Mouse (Mus musculus): ENCODE results near the gene Slc7a6os.

The Slc7a6os gene

DNA sequence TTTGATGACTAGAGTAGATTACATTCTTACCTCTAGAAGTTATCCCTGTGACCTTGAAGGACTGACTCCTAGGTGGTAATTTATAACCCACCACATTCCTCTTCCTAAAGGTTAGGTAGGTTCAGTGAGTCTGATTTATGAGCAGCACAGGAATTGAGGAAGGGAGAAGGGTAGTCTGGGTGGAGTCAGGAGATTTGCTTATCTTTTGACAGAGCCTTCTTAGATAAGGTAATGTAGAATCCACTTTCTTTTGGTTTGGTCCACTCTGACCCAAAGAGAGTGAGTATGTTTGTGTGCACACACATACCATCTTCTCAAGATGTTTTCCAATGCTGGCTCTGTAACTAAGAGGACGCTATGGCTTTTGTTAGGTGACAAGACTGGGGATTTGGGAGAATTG lies 33.1 kb downstream of the Slc7a6os start:
- no peak for DNase-seq (ENCODE audit: low spot score in 2 of 2)

DNA sequence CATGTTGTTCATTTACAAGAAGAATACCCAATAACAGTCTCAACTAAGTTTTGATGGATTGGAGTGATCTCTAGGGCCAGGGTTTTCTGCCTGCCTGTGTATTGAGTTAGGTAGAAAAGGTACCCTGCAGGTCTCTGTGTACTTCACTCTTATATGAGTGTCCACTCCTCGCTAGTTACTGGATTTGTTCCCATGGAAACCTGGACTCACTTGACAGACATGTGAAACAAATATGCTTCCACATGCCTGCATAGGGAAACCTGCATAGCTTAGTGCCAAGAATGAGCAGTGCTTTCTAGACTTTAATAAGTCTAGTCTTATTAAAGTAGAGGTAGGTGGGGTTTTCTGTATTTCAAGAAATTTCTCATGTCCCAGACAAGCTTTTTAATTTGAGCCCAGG lies 33.8 kb downstream of the Slc7a6os start:
- no peak for DNase-seq (ENCODE audit: low spot score in 2 of 2)

DNA sequence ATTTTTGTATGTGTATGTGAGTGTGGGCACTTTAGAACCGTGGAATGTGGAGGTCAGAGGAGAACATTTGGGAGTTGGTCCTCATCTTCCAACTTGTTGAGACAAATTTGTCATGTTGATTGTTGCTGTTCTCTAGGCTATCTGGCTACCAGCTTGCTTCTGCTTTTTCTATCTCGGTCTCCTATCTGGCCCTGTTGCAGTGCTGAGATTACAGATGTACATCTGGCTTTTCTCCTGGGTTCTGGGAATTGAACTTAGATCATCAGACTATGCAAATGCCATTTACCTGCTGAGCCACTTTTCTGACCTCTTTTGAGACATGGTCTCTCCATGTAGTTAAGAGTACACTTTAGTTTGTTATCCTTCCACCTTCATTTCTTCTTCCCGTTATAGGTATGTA lies 37.2 kb downstream of the Slc7a6os start:
- DNase-seq (ENCODE audit: low spot score in 2 of 2) = no peak

DNA sequence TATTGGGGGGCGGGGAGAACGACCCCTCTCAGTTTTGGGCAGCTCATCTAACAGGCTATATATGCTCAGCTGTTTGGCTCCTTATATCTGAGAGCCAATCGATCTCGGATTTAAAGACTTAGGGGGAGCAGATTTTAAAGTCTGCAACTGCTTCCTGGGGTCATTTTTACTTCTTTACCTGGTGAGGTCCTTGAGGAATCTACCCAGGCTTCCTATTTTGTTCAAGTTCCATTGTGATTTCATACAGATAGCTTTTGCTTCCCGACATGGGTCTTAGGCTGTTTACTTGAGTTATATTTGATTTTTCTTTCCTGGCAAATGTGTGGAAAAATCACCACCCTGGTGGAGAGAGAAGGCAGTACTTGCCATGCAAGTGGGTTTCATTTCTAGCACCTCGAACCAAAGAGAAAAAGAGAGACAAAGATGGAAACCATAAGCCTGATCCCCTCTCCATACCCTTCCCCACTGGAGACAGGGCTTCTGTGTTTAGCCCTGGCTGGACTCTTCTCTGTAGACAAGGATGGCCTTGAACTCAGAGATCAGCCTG lies 40.7 kb downstream of the Slc7a6os start:
- DNase-seq (ENCODE audit: low spot score in 2 of 2) = no peak

DNA sequence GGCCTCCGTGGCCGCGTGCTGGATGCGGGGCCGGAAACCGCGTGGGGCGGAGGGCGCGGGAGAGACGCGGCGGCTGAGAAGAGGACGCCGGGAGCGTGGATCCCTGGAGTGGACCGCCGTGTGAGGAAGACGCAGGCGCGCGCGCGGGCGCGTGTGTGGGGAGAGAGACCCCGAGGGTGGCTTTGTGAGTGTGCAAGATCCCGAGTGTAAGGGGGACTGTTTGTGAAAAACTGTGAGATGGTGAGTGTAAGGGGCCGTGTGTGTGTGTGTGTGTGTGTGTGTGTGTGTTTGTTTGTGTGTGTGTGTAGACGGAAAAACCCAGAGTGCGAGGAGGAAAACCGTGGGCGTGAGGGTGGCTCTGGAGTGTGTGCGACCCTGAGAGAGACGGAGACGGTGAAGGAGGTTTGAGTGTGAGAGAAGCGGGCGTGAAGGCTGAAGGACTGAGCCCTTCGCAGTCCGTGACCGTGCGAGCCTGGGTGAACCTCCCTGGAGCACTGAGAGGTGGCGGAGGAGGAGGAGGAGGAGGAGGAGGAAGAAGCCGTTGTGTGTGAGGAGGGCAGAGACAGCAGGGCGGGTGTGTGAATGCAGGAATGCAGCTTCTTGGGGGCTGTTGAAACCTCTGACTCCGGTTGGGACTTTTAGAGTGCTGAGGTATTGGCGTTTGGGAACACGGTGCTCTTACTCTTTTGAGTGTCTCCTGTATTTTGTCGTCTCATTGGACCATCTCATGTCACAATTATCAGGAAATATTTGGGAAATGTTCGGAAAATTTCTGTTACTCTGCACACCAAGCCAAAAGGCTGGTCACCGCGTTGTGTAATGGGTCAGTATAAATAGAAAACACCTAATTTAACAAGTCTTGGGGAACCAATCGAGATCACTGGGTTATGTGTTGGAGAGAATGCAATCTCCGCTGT lies 41.5 kb downstream of the Slc7a6os start:
- DNase-seq (ENCODE audit: low spot score in 2 of 2) = no peak

DNA sequence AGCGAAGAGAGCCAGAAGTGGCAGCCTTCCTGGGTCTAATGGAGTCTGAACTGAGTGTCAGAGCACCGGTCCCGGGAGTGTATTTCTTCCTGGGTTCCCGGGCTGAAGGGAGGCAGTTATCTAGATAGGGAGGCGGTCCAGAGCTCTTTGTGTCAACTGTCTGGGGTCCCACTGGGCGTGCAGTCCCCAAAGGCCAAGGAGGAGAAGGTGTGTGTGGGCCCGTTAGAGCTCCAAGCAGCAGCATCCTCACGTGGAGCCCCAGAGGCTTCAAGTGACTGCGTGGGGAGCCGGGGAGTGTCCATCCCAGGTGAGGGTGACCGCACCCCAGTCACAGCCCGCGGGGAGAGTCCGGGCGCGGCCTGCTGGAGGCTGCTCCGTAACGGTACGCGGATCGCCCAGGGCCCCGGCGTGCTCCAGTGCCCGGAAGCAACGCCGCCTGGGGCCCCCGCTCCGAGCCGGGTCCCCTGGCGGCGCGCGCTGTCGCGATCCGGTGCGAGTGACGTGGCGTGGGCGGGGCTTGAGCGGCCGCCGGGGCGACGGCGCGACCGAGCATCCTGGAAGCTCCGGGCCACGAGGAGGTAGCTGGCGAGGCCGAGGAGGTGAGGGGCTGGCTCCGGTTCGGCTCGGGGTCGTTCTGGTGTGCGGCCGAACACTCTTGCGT lies 42.2 kb downstream of the Slc7a6os start, which contains the start of gene Slc7a6:
Slc7a6 (plus strand) TSS at position 502 of the 661 bp plus-strand sequence.
- DNase-seq (ENCODE audit: low spot score in 2 of 2) = peak; percentile 62 to 81

DNA sequence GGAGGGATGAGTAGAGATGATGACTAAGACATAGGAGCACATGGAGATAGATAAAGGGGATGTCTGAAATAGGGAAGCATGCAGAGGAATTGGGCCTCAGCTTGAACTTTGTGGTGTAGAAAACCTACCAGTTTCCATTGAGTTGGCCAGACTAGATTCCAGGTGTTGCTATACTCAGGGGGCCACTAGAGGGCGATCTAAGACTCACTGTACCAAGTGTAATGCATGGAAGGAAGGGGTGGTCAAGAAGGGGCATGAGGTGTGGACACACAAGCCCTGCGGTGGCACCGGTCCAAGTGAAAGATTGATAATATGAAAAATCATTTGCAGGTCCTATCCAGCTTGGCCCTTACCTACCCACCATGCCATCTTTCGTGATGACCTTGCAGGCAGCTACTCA lies 45.3 kb downstream of the Slc7a6os start:
- DNase-seq (ENCODE audit: low spot score in 2 of 2) = peak; percentile 52 to 71

DNA sequence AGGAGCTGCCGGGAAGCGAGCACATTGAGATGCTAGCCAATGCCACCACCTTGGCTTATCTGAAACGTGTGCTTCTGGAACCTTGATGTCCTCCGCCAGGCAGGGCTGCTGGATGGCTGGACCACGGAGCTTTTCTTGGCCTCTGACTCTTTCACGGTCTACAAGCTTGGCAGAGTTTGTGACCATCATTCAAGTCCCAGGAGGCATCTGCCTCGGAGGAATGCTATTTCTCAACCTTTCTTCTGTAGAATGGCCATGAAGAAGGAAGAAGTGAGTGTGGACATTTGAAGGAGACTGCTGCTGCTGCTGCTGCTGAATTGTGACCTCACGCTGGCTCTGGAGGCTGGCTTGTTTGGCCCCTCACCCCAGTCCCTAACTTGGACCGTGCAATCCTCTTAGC lies 47.5 kb downstream of the Slc7a6os start:
- no peak for DNase-seq (ENCODE audit: low spot score in 2 of 2)

DNA sequence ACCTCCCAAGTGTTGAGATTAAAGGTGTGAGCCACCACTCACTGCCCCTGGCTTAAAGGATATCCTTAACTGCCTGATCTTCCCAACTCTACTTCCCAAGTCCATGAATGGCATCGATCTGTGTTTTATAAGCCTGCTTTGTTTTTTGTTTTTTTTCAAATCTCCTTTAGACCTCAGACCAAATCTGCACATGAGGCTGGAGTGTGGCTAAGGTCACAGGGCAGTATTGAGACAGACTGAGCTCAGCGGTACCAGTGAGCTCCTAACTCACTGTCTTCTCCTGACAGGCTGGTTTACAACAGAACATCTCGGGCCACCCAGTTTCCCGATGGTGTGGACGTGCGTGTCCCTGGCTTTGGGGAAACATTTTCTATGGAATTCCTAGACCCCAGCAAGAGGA lies 50.9 kb downstream of the Slc7a6os start:
- DNase-seq (ENCODE audit: low spot score in 2 of 2) = no peak

DNA sequence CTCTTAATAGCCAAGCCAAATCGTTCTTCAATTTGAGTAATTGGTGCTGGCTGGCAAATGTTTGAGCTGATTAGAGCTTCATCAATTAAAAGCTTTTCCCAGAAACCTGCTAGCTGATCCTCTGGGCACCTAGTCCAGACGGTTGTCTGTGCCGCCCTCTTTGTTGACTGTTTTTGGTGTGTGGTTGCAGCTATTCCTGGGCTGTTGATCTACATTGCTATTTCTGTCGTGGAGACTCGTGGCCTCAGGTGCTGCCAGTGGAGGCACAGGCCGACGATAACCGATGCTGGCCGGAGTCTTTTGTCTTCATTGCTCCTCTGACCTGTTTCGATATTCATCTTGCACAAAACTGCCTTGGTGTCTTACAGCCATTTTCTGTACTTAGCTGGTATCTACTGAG lies 52.4 kb downstream of the Slc7a6os start:
- no peak for DNase-seq (ENCODE audit: low spot score in 2 of 2)

DNA sequence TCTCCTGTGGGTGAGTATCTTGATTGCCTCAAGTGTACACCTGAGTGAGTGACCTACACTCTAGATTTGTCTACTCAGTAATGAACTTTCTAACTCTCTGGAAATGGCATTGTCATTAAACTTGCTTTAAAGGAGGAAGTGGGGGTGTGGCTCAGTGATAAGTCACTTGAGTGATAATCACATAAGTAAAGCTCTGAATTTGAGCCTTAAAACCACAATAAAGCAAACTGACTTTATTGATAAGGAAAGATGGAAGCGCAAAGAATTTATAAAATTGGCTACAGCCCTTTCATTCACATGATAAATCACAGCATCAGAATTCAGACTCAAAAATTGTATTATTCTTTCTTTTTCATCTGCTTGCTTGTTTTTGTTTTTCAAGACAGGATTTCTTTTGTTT lies 53.3 kb downstream of the Slc7a6os start:
- DNase-seq (ENCODE audit: low spot score in 2 of 2) = no peak

DNA sequence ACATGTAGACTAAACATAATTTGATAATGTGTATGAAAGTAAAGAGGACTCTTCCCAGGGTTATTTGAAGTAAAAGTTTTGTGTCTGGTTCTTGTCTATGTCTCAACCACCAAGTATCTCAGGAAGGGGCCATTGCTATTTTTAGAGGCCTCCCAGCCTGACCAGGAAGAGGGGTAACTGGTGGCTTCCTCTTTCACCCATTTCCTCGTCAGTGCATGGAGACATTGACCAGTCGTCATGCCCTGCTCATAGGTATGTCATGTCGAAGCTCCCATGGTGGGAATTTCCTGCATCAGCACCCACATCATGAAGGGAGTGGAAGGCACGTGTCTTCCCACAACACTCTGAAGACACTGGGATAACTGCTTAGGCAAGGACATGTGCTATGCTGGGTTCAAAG lies 57.9 kb downstream of the Slc7a6os start:
- DNase-seq (ENCODE audit: low spot score in 2 of 2) = no peak

DNA sequence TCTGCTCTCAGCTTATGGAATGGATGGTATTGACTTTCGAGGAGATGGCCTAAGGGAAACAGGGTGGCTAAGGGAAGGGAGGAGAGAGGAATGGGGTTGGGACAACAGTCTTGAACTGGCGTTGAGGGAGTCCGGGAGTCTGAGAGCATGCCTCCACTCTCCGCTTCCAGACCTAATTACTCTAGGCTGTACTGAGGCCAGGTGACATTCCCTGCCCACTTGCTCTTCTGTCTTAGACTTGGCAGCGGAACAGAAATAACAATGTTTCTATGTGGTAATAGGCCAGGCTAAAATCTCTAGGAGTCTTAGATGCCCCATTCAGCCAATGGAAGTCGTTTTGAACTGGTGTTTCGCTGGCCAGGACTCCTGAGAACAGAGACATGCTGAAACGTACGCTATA lies 59.7 kb downstream of the Slc7a6os start:
- no peak for DNase-seq (ENCODE audit: low spot score in 2 of 2)

All from cerebellum, postnatal 4 days (tissue).